Mouse (Mus musculus): ENCODE measurements at regions not wholly inside any gene's neighbourhood (a gene's known extent, or its start where the extent isn't known, plus 50 kb on each side); places are given as distances from the start of the nearest gene placed in this dataset.

- DNase-seq: no peak
- H3K9me3 ChIP-seq (ENCODE audit: low read depth, low read length): no peaks in the 10 kb centered on the region
- ATAC-seq (ENCODE audit: insufficient read depth): no peak
- H3K9ac ChIP-seq: no peak overlapping the region
- no peaks in the 10 kb centered on the region for H3K36me3 ChIP-seq (ENCODE audit: insufficient read depth)
- no peaks in the 10 kb centered on the region for H3K4me1 ChIP-seq (ENCODE audit: insufficient read depth)
- no peaks in the 10 kb centered on the region for H3K27me3 ChIP-seq (ENCODE audit: insufficient read depth, low read length)
- no peak overlapping the region for H3K4me2 ChIP-seq
- no peak for TF ChIP-seq CTCF (IDR thresholded peaks at IDR 0.05; ENCODE audit: low read depth)
- H3K27ac ChIP-seq (ENCODE audit: low read depth): no peak overlapping the region
- WGBS: 64% methylated on average over 2 of the region's 2 CpGs
- H3K4me3 ChIP-seq (ENCODE audit: low read depth, low read length): no peak overlapping the region
These were observed 210.7 kb upstream of the Tsc22d2 start for GRCm38 (mm10) chr3:58203806-58204205.

DNA sequence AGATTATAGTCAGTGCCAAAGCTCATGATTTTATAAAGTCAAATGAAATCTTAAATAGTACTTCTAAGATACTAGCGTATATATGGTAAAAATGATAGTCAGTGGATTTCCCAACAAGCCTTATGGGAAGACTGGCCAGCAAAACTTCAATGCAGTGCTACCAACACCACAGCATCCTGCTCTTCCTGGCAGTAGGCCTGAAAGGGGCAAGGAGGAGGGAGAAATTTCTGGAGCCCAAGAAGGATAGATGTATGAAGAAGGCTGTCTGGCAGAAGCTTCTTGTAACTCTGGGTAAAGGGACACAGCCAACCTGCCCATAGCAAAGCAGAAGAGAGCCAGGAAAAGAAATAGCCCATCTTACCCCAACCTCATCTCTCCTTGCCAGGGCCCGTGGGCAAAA lies 209.0 kb upstream of the Tsc22d2 start:
- Histone ChIP-seq H3K27ac (ENCODE audit: low read depth) (no peak overlapping the region), H3K36me3 (ENCODE audit: insufficient read depth) (no peaks in the 10 kb centered on the region), H3K9ac (no peak overlapping the region)

GRCm38 (mm10) chr3:58206776-58207398 lies 207.6 kb upstream of the Tsc22d2 start:
- Histone ChIP-seq H3K4me1 (ENCODE audit: insufficient read depth) (no peaks in the 10 kb centered on the region), H3K27ac (ENCODE audit: low read depth) (no peak overlapping the region), H3K9ac (no peak overlapping the region), H3K4me3 (ENCODE audit: low read depth, low read length) (no peak overlapping the region), H3K27me3 (ENCODE audit: insufficient read depth, low read length) (no peaks in the 10 kb centered on the region), H3K36me3 (ENCODE audit: insufficient read depth) (no peaks in the 10 kb centered on the region), H3K4me2 (no peak overlapping the region), H3K9me3 (ENCODE audit: low read depth, low read length) (no peaks in the 10 kb centered on the region)
- 68% methylated on average over 5 of the region's 5 CpGs for WGBS
- DNase-seq (no peak), ATAC-seq (ENCODE audit: insufficient read depth) (no peak)
- no peak for TF ChIP-seq CTCF (IDR thresholded peaks at IDR 0.05; ENCODE audit: low read depth)

More for the DNA sequence above, 209.0 kb upstream of the Tsc22d2 start:
- Histone ChIP-seq H3K9me3 (ENCODE audit: low read depth, low read length) (no peaks in the 10 kb centered on the region), H3K4me1 (ENCODE audit: insufficient read depth) (no peaks in the 10 kb centered on the region), H3K4me3 (ENCODE audit: low read depth, low read length) (no peak overlapping the region), H3K27me3 (ENCODE audit: insufficient read depth, low read length) (no peaks in the 10 kb centered on the region), H3K4me2 (no peak overlapping the region)
- WGBS: 81% methylated on average over 2 of the region's 2 CpGs
- no peak for TF ChIP-seq CTCF (IDR thresholded peaks at IDR 0.05; ENCODE audit: low read depth)
- no peak for DNase-seq
- no peak for ATAC-seq (ENCODE audit: insufficient read depth)

GRCm38 (mm10) chr3:58211016-58211415 lies 203.5 kb upstream of the Tsc22d2 start:
- Histone ChIP-seq H3K4me2 (no peak overlapping the region), H3K9ac (no peak overlapping the region), H3K36me3 (ENCODE audit: insufficient read depth) (no peaks in the 10 kb centered on the region), H3K27me3 (ENCODE audit: insufficient read depth, low read length) (no peaks in the 10 kb centered on the region), H3K4me3 (ENCODE audit: low read depth, low read length) (no peak overlapping the region), H3K27ac (ENCODE audit: low read depth) (no peak overlapping the region), H3K9me3 (ENCODE audit: low read depth, low read length) (no peaks in the 10 kb centered on the region), H3K4me1 (ENCODE audit: insufficient read depth) (no peaks in the 10 kb centered on the region)
- TF ChIP-seq CTCF (IDR thresholded peaks at IDR 0.05; ENCODE audit: low read depth): no peak
- ATAC-seq (ENCODE audit: insufficient read depth) (no peak), DNase-seq (no peak)
- WGBS: 17% methylated on average over 3 of the region's 3 CpGs

DNA sequence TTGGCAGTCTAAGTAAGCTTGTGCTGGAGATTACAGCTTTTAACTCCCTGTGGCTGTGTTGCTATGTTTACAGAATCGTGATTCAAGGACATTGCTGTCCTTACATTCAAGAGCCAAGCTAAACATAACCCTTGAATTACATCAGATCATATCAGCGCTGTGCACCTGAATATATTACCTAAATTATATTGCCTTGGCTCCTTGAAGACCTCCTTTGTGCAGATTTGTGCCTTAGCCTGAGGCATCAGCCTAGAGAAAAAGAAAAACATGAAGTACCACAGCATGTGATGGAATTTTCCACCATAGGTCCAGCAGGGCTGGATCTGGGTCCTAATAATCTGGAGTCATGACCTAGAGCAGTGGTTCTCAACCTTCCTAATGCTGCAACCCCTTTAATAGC lies 189.8 kb upstream of the Tsc22d2 start:
- no peak for ATAC-seq (ENCODE audit: insufficient read depth)
- no peak overlapping the region for H3K4me3 ChIP-seq (ENCODE audit: low read depth, low read length)

DNA sequence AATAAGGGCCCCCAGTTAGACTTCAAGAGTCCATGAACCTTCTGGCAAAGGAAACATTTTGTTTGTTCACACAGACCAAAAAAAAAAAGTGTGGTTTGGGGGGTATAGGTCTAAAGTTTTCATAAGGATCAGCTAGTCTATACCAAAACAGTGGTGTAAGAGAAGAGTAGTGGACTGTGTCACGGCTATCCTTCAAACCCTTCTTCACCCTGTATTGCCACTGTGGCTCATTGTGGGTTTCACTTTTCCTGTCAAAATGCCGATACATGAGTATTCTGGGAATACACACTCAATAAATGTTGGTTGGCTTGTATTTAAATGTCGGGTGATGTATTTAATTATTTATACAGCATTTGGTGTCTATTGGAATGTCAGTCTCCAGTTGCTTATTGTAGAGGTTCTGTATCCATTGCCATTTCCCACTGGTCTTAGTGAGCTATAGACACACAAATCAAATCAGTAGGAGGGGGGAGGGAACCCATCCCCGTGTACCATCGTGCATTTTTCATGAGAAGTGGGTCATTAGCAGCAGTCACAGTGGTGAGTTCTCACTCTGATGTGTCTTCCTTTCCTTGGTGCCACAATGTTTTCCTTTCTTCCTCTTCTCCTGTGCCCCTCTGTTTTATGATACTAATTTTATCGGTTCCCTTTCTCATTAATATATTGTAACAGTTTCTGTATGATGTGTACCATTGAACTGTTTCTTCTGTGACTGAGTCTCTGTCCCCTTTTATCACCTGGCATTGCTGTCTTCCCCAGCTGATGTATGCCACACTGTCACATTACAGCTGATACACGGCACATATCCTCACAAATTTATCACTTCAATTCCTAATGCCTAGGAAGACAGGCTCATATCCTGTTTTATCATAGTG lies 187.8 kb upstream of the Tsc22d2 start:
- DNase-seq: no peak
- ATAC-seq (ENCODE audit: insufficient read depth): no peak
- Histone ChIP-seq H3K9me3 (ENCODE audit: low read depth, low read length) (no peaks in the 10 kb centered on the region), H3K27me3 (ENCODE audit: insufficient read depth, low read length) (no peaks in the 10 kb centered on the region), H3K4me2 (no peak overlapping the region), H3K36me3 (ENCODE audit: insufficient read depth) (no peaks in the 10 kb centered on the region), H3K4me3 (ENCODE audit: low read depth, low read length) (no peak overlapping the region), H3K27ac (ENCODE audit: low read depth) (no peak overlapping the region), H3K9ac (no peak overlapping the region), H3K4me1 (ENCODE audit: insufficient read depth) (no peaks in the 10 kb centered on the region)
- 78% methylated on average over 7 of the region's 7 CpGs for WGBS
- TF ChIP-seq CTCF (IDR thresholded peaks at IDR 0.05; ENCODE audit: low read depth): no peak

More for the DNA sequence above, 189.8 kb upstream of the Tsc22d2 start:
- H3K27ac ChIP-seq (ENCODE audit: low read depth): no peak overlapping the region
- TF ChIP-seq CTCF (IDR thresholded peaks at IDR 0.05; ENCODE audit: low read depth): no peak
- no peaks in the 10 kb centered on the region for H3K36me3 ChIP-seq (ENCODE audit: insufficient read depth)
- no peaks in the 10 kb centered on the region for H3K4me1 ChIP-seq (ENCODE audit: insufficient read depth)
- 68% methylated on average over 2 of the region's 2 CpGs for WGBS
- H3K27me3 ChIP-seq (ENCODE audit: insufficient read depth, low read length): no peaks in the 10 kb centered on the region
- H3K9ac ChIP-seq: no peak overlapping the region
- no peaks in the 10 kb centered on the region for H3K9me3 ChIP-seq (ENCODE audit: low read depth, low read length)
- H3K4me2 ChIP-seq: no peak overlapping the region
- no peak for DNase-seq

DNA sequence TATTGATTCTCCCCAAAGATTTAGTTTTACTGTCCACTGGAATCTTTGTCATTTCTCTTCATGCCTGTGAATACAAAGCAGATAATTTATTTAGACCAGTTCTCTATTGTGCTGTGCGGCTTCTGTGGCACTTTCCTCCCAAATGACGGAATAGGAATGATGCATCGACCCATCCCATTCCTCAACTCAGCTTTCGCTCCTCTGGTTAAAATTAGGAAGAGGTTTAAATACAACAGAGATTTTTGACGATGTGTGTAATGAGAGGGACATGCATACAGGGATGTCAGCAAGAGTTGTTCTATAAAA lies 187.2 kb upstream of the Tsc22d2 start:
- no peak for TF ChIP-seq CTCF (IDR thresholded peaks at IDR 0.05; ENCODE audit: low read depth)
- WGBS: 79% methylated on average over 5 of the region's 5 CpGs

More for the DNA sequence above, 187.2 kb upstream of the Tsc22d2 start:
- H3K9ac ChIP-seq: no peak overlapping the region
- H3K27me3 ChIP-seq (ENCODE audit: insufficient read depth, low read length): no peaks in the 10 kb centered on the region
- no peak overlapping the region for H3K4me3 ChIP-seq (ENCODE audit: low read depth, low read length)
- H3K36me3 ChIP-seq (ENCODE audit: insufficient read depth): no peaks in the 10 kb centered on the region
- no peak for DNase-seq
- no peak overlapping the region for H3K4me2 ChIP-seq
- no peak overlapping the region for H3K27ac ChIP-seq (ENCODE audit: low read depth)
- no peak for ATAC-seq (ENCODE audit: insufficient read depth)
- H3K9me3 ChIP-seq (ENCODE audit: low read depth, low read length): no peaks in the 10 kb centered on the region
- no peaks in the 10 kb centered on the region for H3K4me1 ChIP-seq (ENCODE audit: insufficient read depth)

Measured in lung, embryonic 14.5 days (tissue).